Mouse (Mus musculus) lung, embryonic 16.5 days (tissue): Measurements from ENCODE around the gene Cab39. TPM values are rescaled to one million over a fixed set of nuclear protein-coding genes. Genes with fewer than 3 reads are reported as not detected.

Experiments used
- ATAC-seq: fragments of 200-750 bp; cut with Nextera tagmentation; 2 replicates; pipeline ENCODE4 v1.8.0; 2017; ENCODE audit warnings: low read depth, mild to moderate bottlenecking, moderate library complexity
- H3K27ac ChIP-seq: fragments of 300-500 bp; sonication (generic); 2 replicates; pipeline ENCODE4 v1.5.1; 2014; ENCODE audit warnings: mild to moderate bottlenecking, control low read depth, low read length
- H3K27me3 ChIP-seq: fragments of 300-500 bp; sonication (generic); 2 replicates; pipeline ENCODE4 v1.6.1; 2014; ENCODE audit warnings: low read depth, low read length, mixed read lengths; ENCODE audit not compliant: control insufficient read depth, insufficient read depth
- H3K36me3 ChIP-seq: fragments of 300-500 bp; sonication (generic); 2 replicates; pipeline ENCODE4 v1.6.1; 2014; ENCODE audit warnings: low read length; ENCODE audit not compliant: control insufficient read depth, insufficient read depth
- H3K4me1 ChIP-seq: fragments of 300-500 bp; sonication (generic); replicated peaks from 2 replicates; pipeline ENCODE4 v1.6.1; 2014; ENCODE audit warnings: low read length, mixed read lengths; ENCODE audit not compliant: control insufficient read depth, insufficient read depth
- H3K4me2 ChIP-seq: fragments of 300-500 bp; sonication (generic); 2 replicates; pipeline ENCODE4 v1.6.1; 2014; ENCODE audit warnings: low read depth, low read length, control low read depth
- H3K4me3 ChIP-seq: fragments of 300-500 bp; sonication (generic); 2 replicates; pipeline ENCODE4 v1.5.1; 2014; ENCODE audit warnings: mild to moderate bottlenecking, low read length, control low read depth
- H3K9ac ChIP-seq: fragments of 300-500 bp; sonication (generic); 2 replicates; pipeline ENCODE4 v1.6.1; 2014; ENCODE audit warnings: low read length, control low read depth
- H3K9me3 ChIP-seq: fragments of 300-500 bp; sonication (generic); 2 replicates; pipeline ENCODE4 v1.6.1; 2016; ENCODE audit warnings: low read length; ENCODE audit not compliant: control insufficient read depth
- WGBS: fragments of 180-500 bp; shearing (Covaris S2); extraction: QIAGEN DNeasy Blood & Tissue Kit; methylation state at CpG from one replicate; pipeline ENCODE4 v1.1.7; 2014; 5-methylcytosine and 5-hydroxymethylcytosine counted together
- polyA plus RNA-seq: library from polyadenylated mRNA; unstranded; fragments of >200 nt; fragmentation: Nextera tagmentation; extraction: Ambion mirVana; gene quantifications from 2 replicates; pipeline ENCODE4 v1.2.1, GENCODE M21; 2015

The Cab39 gene
- polyA plus RNA-seq, 1 experiment from 2014 or later = 26.3 TPM

DNA sequence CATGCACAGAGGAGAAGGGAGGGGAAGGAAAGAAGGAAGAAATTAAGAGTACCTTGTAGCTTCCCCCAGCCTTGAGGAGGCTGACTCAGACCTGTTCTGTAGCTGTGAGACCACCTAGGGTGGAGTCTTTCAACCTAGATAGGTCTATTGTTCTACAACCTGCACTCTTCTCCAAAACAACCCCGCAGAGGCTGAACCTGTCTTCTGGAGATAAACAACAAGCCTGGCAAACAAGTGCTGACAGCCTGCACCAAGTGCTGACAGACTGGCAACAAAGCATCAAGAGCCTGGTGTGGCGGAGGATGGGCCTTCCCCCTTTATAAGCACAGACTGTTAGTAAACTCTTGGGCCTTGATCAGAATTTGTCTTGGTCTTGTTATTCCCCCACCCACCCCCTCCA lies 77.3 kb downstream of the Cab39 start:
- Histone ChIP-seq H3K27ac (no peak overlapping the region), H3K9ac (no peak overlapping the region), H3K9me3 (no peaks in the 10 kb centered on the region; the same call in 1 of the 2 replicates), H3K36me3 (no peaks in the 10 kb centered on the region), H3K4me3 (no peak overlapping the region), H3K4me1 (no peaks in the 10 kb centered on the region), H3K4me2 (no peak overlapping the region), H3K27me3 (no peaks in the 10 kb centered on the region)
- WGBS = 67% methylated on average over 2 of the region's 2 CpGs
- no peak for ATAC-seq

DNA sequence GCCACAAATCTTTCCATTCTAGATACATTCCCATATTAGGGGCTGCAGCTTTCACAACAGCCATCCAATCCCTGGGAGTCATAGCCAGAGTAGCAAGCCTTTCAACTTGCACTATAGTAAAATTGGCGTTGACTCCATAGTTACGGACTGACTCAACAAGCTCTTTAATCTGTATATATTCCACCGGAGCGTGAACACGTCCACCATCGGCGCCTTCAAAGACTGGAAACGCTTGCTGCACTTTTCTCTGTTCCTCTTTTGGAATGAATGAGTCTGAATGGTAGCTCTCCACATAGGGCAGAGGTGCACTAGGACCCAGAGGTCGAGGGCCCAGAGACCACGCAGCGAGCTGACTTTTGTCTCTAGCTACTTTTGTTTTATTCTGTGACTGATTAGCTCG lies 88.8 kb downstream of the Cab39 start:
- Histone ChIP-seq H3K36me3 (no peaks in the 10 kb centered on the region), H3K9ac (no peak overlapping the region), H3K4me1 (no peaks in the 10 kb centered on the region), H3K9me3 (peaks cover 5% of the 10 kb centered on the region; the same call in 1 of the 2 replicates), H3K27me3 (no peaks in the 10 kb centered on the region), H3K4me2 (no peak overlapping the region), H3K4me3 (no peak overlapping the region), H3K27ac (no peak overlapping the region)
- 90% methylated on average over 12 of the region's 12 CpGs for WGBS
- no peak for ATAC-seq

DNA sequence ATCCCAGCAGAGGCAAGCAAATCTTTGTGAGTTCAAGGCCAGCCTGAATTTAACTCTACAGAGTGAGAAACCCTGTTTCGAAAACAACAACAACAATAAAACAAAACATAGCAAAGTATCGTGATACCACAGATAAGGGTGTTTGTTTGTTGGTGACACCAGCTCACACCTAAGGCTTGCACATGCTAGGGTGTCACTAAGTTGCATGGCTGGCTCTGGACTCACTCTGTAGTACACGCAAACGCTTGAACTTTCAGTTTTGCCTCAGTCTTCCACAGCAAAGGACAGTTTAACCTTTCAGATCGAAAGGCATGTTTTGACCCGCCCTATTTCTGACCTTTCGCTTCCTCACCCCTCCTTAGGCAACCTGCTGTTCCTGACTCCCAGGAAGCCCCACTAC lies 94.0 kb downstream of the Cab39 start:
- Histone ChIP-seq H3K4me3 (no peak overlapping the region), H3K9ac (no peak overlapping the region), H3K4me2 (no peak overlapping the region), H3K9me3 (no peaks in the 10 kb centered on the region), H3K36me3 (no peaks in the 10 kb centered on the region), H3K27me3 (no peaks in the 10 kb centered on the region), H3K4me1 (no peaks in the 10 kb centered on the region), H3K27ac (no peak overlapping the region)
- 79% methylated on average over 7 of the region's 7 CpGs for WGBS
- no peak for ATAC-seq

DNA sequence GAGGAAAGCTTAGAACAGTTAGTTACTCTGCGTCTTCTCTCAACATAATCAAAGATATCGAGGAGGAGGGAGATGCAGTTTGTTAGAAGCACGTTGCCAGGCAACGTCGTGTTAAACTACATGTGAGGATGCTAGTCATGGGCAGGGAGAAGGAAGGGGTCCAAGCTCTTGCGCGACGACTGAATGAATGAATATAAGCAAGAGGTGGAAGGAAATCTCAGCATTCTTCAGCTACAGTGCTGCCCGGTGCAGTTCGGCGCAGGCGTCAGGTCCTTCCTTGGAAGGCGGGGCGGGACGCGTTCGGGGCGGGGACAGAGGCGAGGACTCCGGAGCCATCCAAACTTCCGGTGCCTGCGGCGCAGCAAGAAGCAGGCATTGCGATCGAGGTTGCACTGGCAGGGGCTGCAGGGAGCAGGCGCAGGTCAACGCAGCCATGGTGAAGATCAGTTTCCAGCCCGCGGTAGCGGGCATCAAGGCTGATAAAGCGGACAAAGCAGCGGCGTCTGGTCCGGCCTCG lies 101.0 kb downstream of the Cab39 start, which contains the start of gene Itm2c:
Itm2c (plus strand) TSS at position 51 of the 517 bp plus-strand sequence.
- Histone ChIP-seq H3K27me3 (no peaks in the 10 kb centered on the region), H3K9ac (peak within 1 kb of the TSS; percentile 79), H3K9me3 (no peaks in the 10 kb centered on the region), H3K4me3 (peak within 1 kb of the TSS; percentile 81), H3K4me1 (peaks cover 41% of the 10 kb centered on the region), H3K4me2 (peak within 1 kb of the TSS; percentile 87), H3K36me3 (no peaks in the 10 kb centered on the region), H3K27ac (peak within 1 kb of the TSS; percentile 85)
- peak; percentile 87 for ATAC-seq
- under 1% methylated on average over 35 of the region's 35 CpGs for WGBS

DNA sequence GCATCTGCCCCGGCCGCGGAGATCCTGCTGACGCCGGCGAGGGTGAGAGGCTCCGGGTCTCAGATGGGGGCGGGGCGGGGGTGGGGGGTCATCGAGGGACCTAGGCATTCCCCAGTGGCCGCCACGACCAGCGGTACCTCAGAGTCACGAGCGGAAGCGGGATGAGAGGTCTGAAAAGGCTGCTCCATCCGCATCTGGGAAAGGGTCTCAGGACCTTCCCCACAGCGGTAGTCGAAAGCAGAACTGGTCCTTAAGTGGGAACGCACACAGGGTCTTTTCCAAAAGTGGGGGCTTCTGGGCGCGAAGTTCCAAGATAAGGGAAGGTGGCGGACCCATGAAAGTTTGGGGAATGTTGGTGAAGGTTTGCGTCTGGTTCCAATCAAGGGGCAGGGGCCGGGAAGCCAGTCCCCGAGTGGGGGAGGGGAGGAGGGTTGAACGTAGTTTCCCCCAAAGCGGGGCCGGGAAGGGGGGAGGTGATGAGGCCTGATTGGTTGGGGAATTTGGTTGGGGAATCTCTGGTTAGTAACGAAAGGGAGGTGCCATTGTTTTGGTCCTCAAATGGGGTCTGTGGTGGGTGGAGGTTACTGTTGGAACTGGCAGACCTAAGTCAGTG lies 101.6 kb downstream of the Cab39 start:
- H3K36me3 ChIP-seq = no peaks in the 10 kb centered on the region
- peak overlapping the region; percentile 79 for H3K9ac ChIP-seq
- H3K9me3 ChIP-seq = no peaks in the 10 kb centered on the region
- peak overlapping the region; percentile 87 for H3K4me2 ChIP-seq
- peak overlapping the region; percentile 85 for H3K27ac ChIP-seq
- H3K27me3 ChIP-seq = no peaks in the 10 kb centered on the region
- H3K4me3 ChIP-seq = peak overlapping the region; percentile 81
- peak; percentile 54 for ATAC-seq
- peaks cover 46% of the 10 kb centered on the region for H3K4me1 ChIP-seq
- WGBS = under 1% methylated on average over 28 of the region's 30 CpGs

DNA sequence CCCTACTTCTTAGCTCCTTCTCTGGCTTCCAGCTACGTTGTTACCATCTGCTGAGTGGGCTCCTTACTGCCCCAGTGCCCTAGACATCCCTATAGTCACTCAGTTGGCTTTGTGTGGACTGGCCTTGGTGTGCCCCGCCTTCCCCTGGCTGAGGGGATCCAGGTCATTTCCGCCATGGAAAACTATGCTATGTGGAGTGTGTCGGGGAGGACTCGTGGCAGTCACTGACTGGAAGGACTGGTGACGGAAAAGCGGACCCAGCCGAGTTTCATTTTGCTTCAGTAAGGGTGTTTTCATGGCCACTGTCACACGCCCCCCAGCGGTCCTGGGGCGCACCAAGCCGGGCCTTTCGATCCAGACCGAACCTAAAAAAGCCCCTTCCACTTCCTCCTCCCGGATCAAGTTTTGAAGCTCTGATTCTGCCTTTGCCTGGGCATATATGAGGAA lies 102.2 kb downstream of the Cab39 start:
- Histone ChIP-seq H3K36me3 (no peaks in the 10 kb centered on the region), H3K9me3 (no peaks in the 10 kb centered on the region), H3K27ac (peak overlapping the region; percentile 85), H3K4me3 (peak overlapping the region; percentile 81), H3K9ac (peak overlapping the region; percentile 79), H3K4me2 (peak overlapping the region; percentile 87), H3K27me3 (no peaks in the 10 kb centered on the region), H3K4me1 (peaks cover 47% of the 10 kb centered on the region)
- WGBS = 2% methylated on average over 15 of the region's 15 CpGs
- peak; percentile 81 for ATAC-seq

DNA sequence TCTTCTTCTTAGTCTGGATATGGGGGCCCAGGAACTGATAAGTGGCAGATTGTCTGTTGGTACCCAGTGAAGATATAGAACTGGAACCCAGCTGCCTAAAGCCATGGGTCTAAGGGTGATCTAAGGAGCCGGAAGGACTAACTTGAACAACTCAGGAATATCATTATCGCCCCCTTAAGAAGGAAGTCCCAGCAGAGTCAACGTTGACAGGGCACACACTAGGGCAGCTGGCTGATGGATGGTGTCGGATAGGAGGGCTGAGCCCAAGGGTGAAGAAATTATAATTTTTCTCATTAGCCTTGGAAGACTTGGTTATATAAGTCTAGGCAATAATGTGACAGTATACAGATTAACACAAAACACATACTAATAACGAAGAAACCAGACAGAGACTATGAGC lies 102.9 kb downstream of the Cab39 start:
- H3K9ac ChIP-seq = peak overlapping the region; percentile 79
- H3K4me2 ChIP-seq = peak overlapping the region; percentile 87
- no peaks in the 10 kb centered on the region for H3K9me3 ChIP-seq
- WGBS = 71% methylated on average over 5 of the region's 5 CpGs
- H3K36me3 ChIP-seq = no peaks in the 10 kb centered on the region
- no peak for ATAC-seq
- no peaks in the 10 kb centered on the region for H3K27me3 ChIP-seq
- H3K27ac ChIP-seq = peak overlapping the region; percentile 85; the same call in 1 of the 2 replicates
- peak overlapping the region; percentile 81 for H3K4me3 ChIP-seq
- peaks cover 54% of the 10 kb centered on the region for H3K4me1 ChIP-seq

DNA sequence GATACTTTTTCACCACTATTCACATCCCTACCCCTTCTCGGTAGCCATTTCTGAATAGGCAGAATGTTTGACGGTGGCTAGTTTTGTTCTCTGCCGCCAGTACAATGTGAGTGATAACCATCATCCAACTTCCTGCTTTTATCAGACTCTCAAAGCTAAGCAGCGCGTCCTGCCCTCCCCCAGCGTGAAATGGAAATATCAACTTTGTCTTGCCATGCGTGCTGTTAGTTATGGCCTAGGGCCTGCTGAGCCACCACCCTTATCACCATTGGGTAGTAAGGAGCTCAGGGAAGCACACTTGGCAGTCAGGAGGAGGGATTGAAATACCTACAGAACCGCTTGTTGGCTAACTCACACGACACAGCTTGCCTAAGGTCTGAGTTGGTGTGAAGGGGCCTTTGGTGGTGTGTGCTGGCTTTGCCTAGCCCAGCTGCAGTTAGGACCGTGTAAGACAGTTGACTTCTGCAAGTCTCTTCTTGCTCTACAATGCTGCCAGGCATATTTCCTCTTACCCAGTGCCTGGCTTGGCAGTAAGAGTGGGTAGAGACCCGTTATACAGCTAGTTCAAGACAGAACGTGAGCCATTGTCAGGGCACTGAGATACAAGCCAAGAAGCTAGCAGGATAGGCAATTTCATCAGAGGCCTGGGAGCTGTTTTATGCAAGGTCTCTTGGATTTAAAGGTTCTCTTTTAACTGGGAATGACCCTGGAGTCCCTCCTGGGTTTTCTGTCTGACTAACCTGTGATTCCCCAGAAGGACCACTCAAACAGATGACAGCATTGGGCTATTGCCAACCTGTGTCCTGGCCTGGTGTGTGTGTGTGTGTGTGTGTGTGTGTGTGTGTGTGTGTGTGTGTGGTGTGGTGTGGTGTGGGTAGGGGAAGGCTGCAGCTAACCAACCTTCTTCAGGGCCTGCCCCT lies 103.8 kb downstream of the Cab39 start:
- H3K27ac ChIP-seq = peak overlapping the region; percentile 4
- WGBS = 32% methylated on average over 12 of the region's 12 CpGs
- no peaks in the 10 kb centered on the region for H3K27me3 ChIP-seq
- H3K36me3 ChIP-seq = no peaks in the 10 kb centered on the region
- H3K4me2 ChIP-seq = peak overlapping the region; percentile 87; the same call in 1 of the 2 replicates
- ATAC-seq = no peak
- no peaks in the 10 kb centered on the region for H3K9me3 ChIP-seq
- no peak overlapping the region for H3K4me3 ChIP-seq
- H3K9ac ChIP-seq = 0 out of 2 replicates have a peak overlapping the region, but pooled peaks have one; percentile 14
- H3K4me1 ChIP-seq = peaks cover 62% of the 10 kb centered on the region
